Mouse (Mus musculus) liver, embryonic 14.5 days (tissue): Measurements from ENCODE around the gene Ppib. TPM values are rescaled to one million over a fixed set of nuclear protein-coding genes. Genes with fewer than 3 reads are reported as not detected.
A peak's percentile ranks its signal among the peaks of the same experiment; 100 is the strongest.

Experiments used
- ATAC-seq: fragments of 200-750 bp; cut with Nextera tagmentation; 2 replicates; pipeline ENCODE4 v1.8.0; 2017; ENCODE audit warnings: moderate number of reproducible peaks, mild to moderate bottlenecking, moderate library complexity; ENCODE audit not compliant: insufficient read depth
- DNase-seq, 3 experiments: peaks; one replicate each; pipeline ENCODE4 v3.0.0-alpha.2; 2012 to 2013; ENCODE audit warnings: low read depth in 3 of 3, low spot score in 3 of 3
- H3K27ac ChIP-seq: fragments of 300-500 bp; sonication (generic); 2 replicates; pipeline ENCODE4 v1.5.1; 2014; ENCODE audit warnings: moderate library complexity, mild to moderate bottlenecking, control low read depth, inconsistent platforms
- H3K27me3 ChIP-seq: fragments of 300-500 bp; sonication (generic); 2 replicates; pipeline ENCODE4 v1.6.1; 2014; ENCODE audit warnings: mild to moderate bottlenecking, low read length, moderate library complexity; ENCODE audit not compliant: control insufficient read depth, insufficient read depth
- H3K36me3 ChIP-seq: fragments of 300-500 bp; sonication (generic); replicated peaks from 2 replicates; pipeline ENCODE4 v1.6.1; 2014; ENCODE audit warnings: low read depth; ENCODE audit not compliant: control insufficient read depth, insufficient read depth
- H3K4me1 ChIP-seq, 2 experiments: fragments of 200-500 bp in 1 of 2; fragments of 300-500 bp in 1 of 2; sonication (generic) in 1 of 2; replicated peaks; 2 replicates each; pipeline ENCODE4 v1.6.1; 2012 to 2014; ENCODE audit warnings: antibody characterized with exemption in 1 of 2, inconsistent platforms in 1 of 2, low read length in 1 of 2; ENCODE audit not compliant: control insufficient read depth in 2 of 2, insufficient read depth in 2 of 2
- H3K4me2 ChIP-seq: fragments of 300-500 bp; sonication (generic); 2 replicates; pipeline ENCODE4 v1.6.1; 2014; ENCODE audit warnings: low read depth, mild to moderate bottlenecking, control low read depth, moderate library complexity
- H3K4me3 ChIP-seq, 2 experiments: fragments of 200-500 bp in 1 of 2; fragments of 300-500 bp in 1 of 2; sonication (generic) in 1 of 2; 2 replicates each; pipeline ENCODE4 v1.5.1; 2012 to 2014; ENCODE audit warnings: low read depth in 2 of 2, low read length in 2 of 2, mild to moderate bottlenecking in 2 of 2, control low read depth in 1 of 2, inconsistent platforms in 1 of 2, moderate library complexity in 1 of 2; ENCODE audit not compliant: insufficient read depth in 1 of 2
- H3K9ac ChIP-seq: fragments of 300-500 bp; sonication (generic); replicated peaks from 2 replicates; pipeline ENCODE4 v1.6.1; 2014; ENCODE audit warnings: mild to moderate bottlenecking, control low read depth, moderate library complexity
- H3K9me3 ChIP-seq: fragments of 300-500 bp; sonication (generic); 2 replicates; pipeline ENCODE4 v1.6.1; 2016; ENCODE audit warnings: low read length, mixed read lengths; ENCODE audit not compliant: control insufficient read depth
- CTCF ChIP-seq: IDR thresholded peaks from 2 replicates; pipeline ENCODE4 v1.5.1; 2016; ENCODE audit warnings: antibody characterized with exemption, low read depth, control low read depth
- EP300 ChIP-seq: IDR thresholded peaks from 2 replicates; pipeline ENCODE4 v1.6.1; 2016; ENCODE audit warnings: antibody characterized with exemption, low read depth
- WGBS: fragments of 180-500 bp; shearing (Covaris S2); extraction: QIAGEN DNeasy Blood & Tissue Kit; methylation state at CpG from one replicate; pipeline ENCODE4 v1.1.7; 2014; ENCODE audit not compliant: insufficient replicate concordance; 5-methylcytosine and 5-hydroxymethylcytosine counted together
- polyA plus RNA-seq, 2 experiments: library from polyadenylated mRNA; depleted of rRNA in 1 of 2; stranded (reverse) in 1 of 2; unstranded in 1 of 2; fragments of >200 nt; fragmentation: Nextera tagmentation in 1 of 2; extraction: Ambion mirVana in 1 of 2; gene quantifications; 2 replicates each; pipeline versions ENCODE4 v1.2.1 to v1.2.3; 2012 to 2014

The Ppib gene
- polyA plus RNA-seq, 2 experiments: 276 to 434 TPM

DNA sequence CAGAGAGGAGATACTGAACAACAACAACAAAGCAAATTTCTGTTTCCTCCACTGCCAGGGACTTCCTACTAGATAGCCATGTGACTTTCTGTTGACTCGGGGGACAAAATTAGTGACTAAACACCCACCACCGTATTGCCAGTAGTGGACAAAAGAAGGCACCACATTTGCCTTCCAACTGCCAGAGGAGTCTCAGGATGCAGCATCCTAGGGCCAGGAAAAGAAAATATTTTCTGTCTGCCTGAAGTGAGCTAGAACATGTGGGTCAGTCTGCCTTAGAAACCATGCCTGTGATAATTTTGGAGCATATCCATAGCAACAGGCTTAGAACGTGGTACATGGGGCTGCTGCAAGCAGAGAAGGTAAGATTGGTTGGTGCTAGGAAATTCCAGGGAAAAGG, 19.2 kb upstream of the Ppib start:
- no peaks in the 10 kb centered on the region for H3K4me1 ChIP-seq
- no peaks in the 10 kb centered on the region for H3K36me3 ChIP-seq
- no peak overlapping the region for H3K4me2 ChIP-seq
- WGBS: 59% methylated on average over 3 of the region's 3 CpGs
- H3K27me3 ChIP-seq: no peaks in the 10 kb centered on the region
- no peak overlapping the region for H3K4me3 ChIP-seq
- ATAC-seq: no peak
- H3K9ac ChIP-seq: no peak overlapping the region
- no peak for TF ChIP-seq CTCF
- no peak for TF ChIP-seq EP300
- no peak for DNase-seq
- no peak overlapping the region for H3K27ac ChIP-seq
- no peaks in the 10 kb centered on the region for H3K9me3 ChIP-seq

- ATAC-seq (no peak), DNase-seq (no peak)
- Histone ChIP-seq H3K4me2 (no peak overlapping the region), H3K4me3 (no peak overlapping the region), H3K4me1 (no peaks in the 10 kb centered on the region), H3K9me3 (no peaks in the 10 kb centered on the region), H3K27me3 (no peaks in the 10 kb centered on the region), H3K36me3 (no peaks in the 10 kb centered on the region), H3K9ac (no peak overlapping the region), H3K27ac (no peak overlapping the region)
- 68% methylated on average over 4 of the region's 4 CpGs for WGBS
- TF ChIP-seq EP300: no peak
- TF ChIP-seq CTCF: no peak
Measured at GRCm38 (mm10) chr9:66042331-66042730, 17.7 kb upstream of the Ppib start.

- TF ChIP-seq EP300: no peak
- no peak for TF ChIP-seq CTCF
- WGBS: 79% methylated on average over 3 of the region's 3 CpGs
Measured at GRCm38 (mm10) chr9:66043241-66043640, 16.8 kb upstream of the Ppib start.

GRCm38 (mm10) chr9:66049931-66050601, 10.0 kb upstream of the Ppib start:
- H3K4me2 ChIP-seq: no peak overlapping the region
- TF ChIP-seq CTCF (peak; percentile 19; the same call in 1 of the 2 replicates), EP300 (no peak)
- no peak for ATAC-seq
- no peak overlapping the region for H3K27ac ChIP-seq
- H3K4me3 ChIP-seq: no peak overlapping the region
- WGBS: 66% methylated on average over 6 of the region's 6 CpGs
- DNase-seq: no peak
- H3K4me1 ChIP-seq: no peaks in the 10 kb centered on the region
- no peaks in the 10 kb centered on the region for H3K27me3 ChIP-seq
- no peaks in the 10 kb centered on the region for H3K36me3 ChIP-seq
- H3K9ac ChIP-seq: no peak overlapping the region
- H3K9me3 ChIP-seq: peaks cover 2% of the 10 kb centered on the region

More at GRCm38 (mm10) chr9:66043241-66043640, 16.8 kb upstream of the Ppib start:
- Histone ChIP-seq H3K36me3 (no peaks in the 10 kb centered on the region), H3K4me3 (no peak overlapping the region), H3K27me3 (no peaks in the 10 kb centered on the region), H3K9me3 (no peaks in the 10 kb centered on the region), H3K27ac (no peak overlapping the region), H3K4me1 (no peaks in the 10 kb centered on the region), H3K4me2 (no peak overlapping the region), H3K9ac (no peak overlapping the region)
- no peak for ATAC-seq
- no peak for DNase-seq

- no peaks in the 10 kb centered on the region for H3K27me3 ChIP-seq
- no peak overlapping the region for H3K4me3 ChIP-seq
- no peak for ATAC-seq
Measured at GRCm38 (mm10) chr9:66051493-66051892, 8.5 kb upstream of the Ppib start.

More at GRCm38 (mm10) chr9:66051493-66051892, 8.5 kb upstream of the Ppib start:
- H3K27ac ChIP-seq: no peak overlapping the region
- H3K4me2 ChIP-seq: no peak overlapping the region
- H3K9ac ChIP-seq: no peak overlapping the region
- H3K9me3 ChIP-seq: peaks cover 2% of the 10 kb centered on the region
- no peak for DNase-seq
- WGBS: 54% methylated on average over 4 of the region's 4 CpGs
- no peak for TF ChIP-seq EP300
- no peak for TF ChIP-seq CTCF
- H3K36me3 ChIP-seq: no peaks in the 10 kb centered on the region
- no peaks in the 10 kb centered on the region for H3K4me1 ChIP-seq
